Mouse (Mus musculus) MEL (cell line): ENCODE measurements around the gene Etfbkmt.

ENCODE experiments used
- CTCF ChIP-seq, 3 experiments: IDR thresholded peaks in 2 of 3; conservative IDR thresholded peaks in 1 of 3; 2 replicates each; pipeline ENCODE4 v1.5.1; 2011 to 2012; ENCODE audit warnings: low read length in 3 of 3, low read depth in 2 of 3, mild to moderate bottlenecking in 2 of 3, improper control_type of control experiment in 1 of 3, inconsistent platforms in 1 of 3, mixed read lengths in 1 of 3, moderate library complexity in 1 of 3; ENCODE audit not compliant: control insufficient read depth in 1 of 3, insufficient read depth in 1 of 3, poor library complexity in 1 of 3, severe bottlenecking in 1 of 3
- E2F4 ChIP-seq: IDR thresholded peaks from 2 replicates; pipeline ENCODE4 v1.6.1; 2011; ENCODE audit warnings: low read depth, low read length, improper control_type of control experiment, borderline replicate concordance
- EP300 ChIP-seq, 2 experiments: IDR thresholded peaks; 2 replicates each; pipeline ENCODE4 v1.6.1; 2011; ENCODE audit warnings: improper control_type of control experiment in 2 of 2, low read length in 2 of 2, low read depth in 1 of 2, mild to moderate bottlenecking in 1 of 2
- MAX ChIP-seq: IDR thresholded peaks from 2 replicates; pipeline ENCODE4 v1.6.1; 2011; ENCODE audit warnings: low read length, improper control_type of control experiment
- POLR2A ChIP-seq, 2 experiments: IDR thresholded peaks; 2 replicates each; pipeline ENCODE4 v1.6.1; 2011 to 2012; ENCODE audit warnings: low read length in 2 of 2, mild to moderate bottlenecking in 2 of 2, control low read depth in 1 of 2, improper control_type of control experiment in 1 of 2, low read depth in 1 of 2, moderate library complexity in 1 of 2; ENCODE audit not compliant: control insufficient read depth in 1 of 2, insufficient read depth in 1 of 2, poor library complexity in 1 of 2
- POLR2AphosphoS2 ChIP-seq: IDR thresholded peaks from 2 replicates; pipeline ENCODE4 v1.6.1; 2011; ENCODE audit warnings: low read length, improper control_type of control experiment
- SIN3A ChIP-seq: IDR thresholded peaks from 2 replicates; pipeline ENCODE4 v1.6.1; 2012; ENCODE audit warnings: low read length, improper control_type of control experiment, inconsistent platforms
- TAL1 ChIP-seq: IDR thresholded peaks from 2 replicates; pipeline ENCODE4 v1.6.1; 2012; ENCODE audit warnings: mild to moderate bottlenecking, inconsistent platforms, low read length, moderate library complexity, mixed read lengths
- TCF12 ChIP-seq: IDR thresholded peaks from 2 replicates; pipeline ENCODE4 v1.6.1; 2014; ENCODE audit warnings: low read depth, mild to moderate bottlenecking, inconsistent platforms, low read length, improper control_type of control experiment, moderate library complexity
- USF1 ChIP-seq: IDR thresholded peaks from 2 replicates; pipeline ENCODE4 v1.6.1; 2014; ENCODE audit warnings: low read depth, mild to moderate bottlenecking, inconsistent platforms, low read length, improper control_type of control experiment, moderate library complexity
- USF2 ChIP-seq, 2 experiments: IDR thresholded peaks; 2 replicates each; pipeline ENCODE4 v1.6.1; 2011 to 2012; ENCODE audit warnings: improper control_type of control experiment in 2 of 2, low read length in 2 of 2, borderline replicate concordance in 1 of 2, inconsistent platforms in 1 of 2, low read depth in 1 of 2, mild to moderate bottlenecking in 1 of 2; ENCODE audit not compliant: insufficient read depth in 1 of 2
- ZMIZ1 ChIP-seq: IDR thresholded peaks from 2 replicates; pipeline ENCODE4 v1.6.1; 2012; ENCODE audit warnings: low read depth, mild to moderate bottlenecking, inconsistent platforms, low read length, improper control_type of control experiment, moderate library complexity
- ZNF384 ChIP-seq: IDR thresholded peaks from 2 replicates; pipeline ENCODE4 v1.6.1; 2012; ENCODE audit warnings: low read depth, mild to moderate bottlenecking, inconsistent platforms, low read length, improper control_type of control experiment

DNA sequence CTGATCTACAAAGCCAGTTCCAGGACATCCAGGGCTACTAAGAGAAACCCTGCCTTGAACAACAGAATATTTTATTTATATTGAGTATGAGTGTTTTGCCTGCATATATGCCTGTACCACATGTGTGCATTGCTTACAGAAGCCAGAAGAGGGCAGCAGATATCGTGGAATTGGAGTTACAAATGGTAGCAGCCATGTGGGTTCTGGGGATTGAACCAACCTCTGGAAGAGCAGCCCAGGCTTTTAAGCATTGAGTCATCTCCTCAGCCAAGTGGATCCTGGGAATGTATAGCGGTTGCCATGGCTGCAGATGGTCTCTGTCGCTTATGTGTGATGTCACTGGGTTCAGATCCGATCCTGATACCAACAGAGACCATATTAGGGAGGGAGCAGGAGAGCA, 13.0 kb upstream of the Etfbkmt start:
- TF ChIP-seq TAL1 (no peak), CTCF (IDR thresholded peaks at IDR 0.05 in 2 of 3, conservative IDR thresholded peaks at IDR 0.05 in 1 of 3; ENCODE audit: control insufficient read depth in 1 of 3, insufficient read depth in 1 of 3, low read depth in 2 of 3, low read length in 3 of 3, poor library complexity in 1 of 3, severe bottlenecking in 1 of 3) (peak; percentile 66 to 87 (median 67)), EP300 (IDR thresholded peaks at IDR 0.05; ENCODE audit: low read depth in 1 of 2, low read length in 2 of 2) (no peak), POLR2A (IDR thresholded peaks at IDR 0.05; ENCODE audit: control insufficient read depth in 1 of 2, insufficient read depth in 1 of 2, low read depth in 1 of 2, low read length in 2 of 2, poor library complexity in 1 of 2) (no peak), ZMIZ1 (no peak), MAX (no peak), E2F4 (no peak), SIN3A (no peak), POLR2AphosphoS2 (no peak), USF1 (no peak), USF2 (IDR thresholded peaks at IDR 0.05; ENCODE audit: borderline replicate concordance in 1 of 2, insufficient read depth in 1 of 2, low read depth in 1 of 2, low read length in 2 of 2) (no peak), TCF12 (no peak), ZNF384 (no peak)
